Mouse (Mus musculus): ENCODE measurements at regions not wholly inside any gene's neighbourhood (a gene's known extent, or its start where the extent isn't known, plus 50 kb on each side); places are given as distances from the start of the nearest gene placed in this dataset.

DNA sequence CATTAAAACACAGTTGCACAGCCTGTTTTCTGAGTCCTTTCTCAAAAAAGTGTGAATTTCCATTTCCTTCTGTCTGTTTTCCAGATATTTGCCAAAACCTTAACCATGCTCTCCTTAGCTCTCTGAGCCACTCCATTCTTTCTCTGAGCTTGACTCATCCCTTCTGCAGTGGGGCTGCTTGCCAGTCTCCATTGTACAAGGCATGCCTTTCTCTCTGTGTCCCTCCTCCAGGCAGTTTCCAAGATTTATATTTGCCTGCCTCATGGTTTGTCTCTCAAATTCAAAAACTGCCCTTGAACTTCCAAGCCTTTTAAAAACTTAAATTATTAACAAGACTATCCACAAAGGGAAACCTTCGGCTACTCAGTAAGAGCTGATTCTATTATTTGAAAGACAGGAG lies 423.4 kb downstream of the Pros1 start:
- TF ChIP-seq CTCF (IDR thresholded peaks at IDR 0.05; ENCODE audit: low read depth) (no peak), EP300 (IDR thresholded peaks at IDR 0.05; ENCODE audit: low read depth) (no peak)

All from liver, postnatal 0 days (tissue).